Mouse (Mus musculus): ENCODE results near the gene 4930432M17Rik. TPM values are rescaled to one million over a fixed set of nuclear protein-coding genes. Genes with fewer than 3 reads are reported as not detected.

4930432M17Rik gene
- total and polyA plus RNA-seq, 2 experiments from 2014 or later = not detected

- Histone ChIP-seq H3K9ac (replicated peaks; ENCODE audit: low read length) (no peak overlapping the region), H3K4me1 (ENCODE audit: insufficient read depth, low read length) (no peaks in the 10 kb centered on the region), H3K36me3 (ENCODE audit: insufficient read depth, low read length) (no peaks in the 10 kb centered on the region), H3K9me3 (ENCODE audit: low read length) (no peaks in the 10 kb centered on the region), H3K27ac (no peak overlapping the region), H3K4me2 (ENCODE audit: low read depth, low read length) (no peak overlapping the region), H3K27me3 (ENCODE audit: insufficient read depth, low read length) (no peaks in the 10 kb centered on the region), H3K4me3 (ENCODE audit: low read length) (no peak overlapping the region)
- WGBS = 90% methylated on average over 3 of the region's 3 CpGs
- DNase-seq (ENCODE audit: low spot score) = no peak
- no peak for ATAC-seq
- TF ChIP-seq CTCF (IDR thresholded peaks at IDR 0.05; ENCODE audit: low read depth) = no peak
Observed at GRCm38 (mm10) chr3:121689697-121690096, 19.1 kb downstream of the 4930432M17Rik start.

- DNase-seq (ENCODE audit: low spot score) (no peak), ATAC-seq (no peak)
- Histone ChIP-seq H3K27me3 (ENCODE audit: insufficient read depth, low read length) (no peaks in the 10 kb centered on the region), H3K27ac (no peak overlapping the region), H3K4me2 (ENCODE audit: low read depth, low read length) (no peak overlapping the region), H3K36me3 (ENCODE audit: insufficient read depth, low read length) (no peaks in the 10 kb centered on the region), H3K4me3 (ENCODE audit: low read length) (no peak overlapping the region), H3K4me1 (ENCODE audit: insufficient read depth, low read length) (no peaks in the 10 kb centered on the region), H3K9me3 (ENCODE audit: low read length) (no peaks in the 10 kb centered on the region), H3K9ac (replicated peaks; ENCODE audit: low read length) (no peak overlapping the region)
- no peak for TF ChIP-seq CTCF (IDR thresholded peaks at IDR 0.05; ENCODE audit: low read depth)
- WGBS = 80% methylated on average over 13 of the region's 13 CpGs
Observed at GRCm38 (mm10) chr3:121693001-121693730, 22.6 kb downstream of the 4930432M17Rik start.

- Histone ChIP-seq H3K9ac (replicated peaks; ENCODE audit: low read length) (no peak overlapping the region), H3K4me2 (ENCODE audit: low read depth, low read length) (no peak overlapping the region), H3K27ac (no peak overlapping the region), H3K36me3 (ENCODE audit: insufficient read depth, low read length) (no peaks in the 10 kb centered on the region), H3K27me3 (ENCODE audit: insufficient read depth, low read length) (no peaks in the 10 kb centered on the region), H3K4me1 (ENCODE audit: insufficient read depth, low read length) (no peaks in the 10 kb centered on the region), H3K4me3 (ENCODE audit: low read length) (no peak overlapping the region), H3K9me3 (ENCODE audit: low read length) (no peaks in the 10 kb centered on the region)
- no peak for ATAC-seq
- WGBS = 89% methylated on average over 5 of the region's 5 CpGs
- TF ChIP-seq CTCF (IDR thresholded peaks at IDR 0.05; ENCODE audit: low read depth) = no peak
- DNase-seq (ENCODE audit: low spot score) = no peak
Observed at GRCm38 (mm10) chr3:121693746-121694145, 23.2 kb downstream of the 4930432M17Rik start.

- DNase-seq (ENCODE audit: low spot score) = no peak
- 76% methylated on average over 7 of the region's 7 CpGs for WGBS
- Histone ChIP-seq H3K4me1 (ENCODE audit: insufficient read depth, low read length) (peaks cover 15% of the 10 kb centered on the region; the same call in 1 of the 2 replicates), H3K4me3 (ENCODE audit: low read length) (no peak overlapping the region), H3K27ac (no peak overlapping the region), H3K4me2 (ENCODE audit: low read depth, low read length) (no peak overlapping the region), H3K27me3 (ENCODE audit: insufficient read depth, low read length) (no peaks in the 10 kb centered on the region), H3K9me3 (ENCODE audit: low read length) (no peaks in the 10 kb centered on the region), H3K36me3 (ENCODE audit: insufficient read depth, low read length) (no peaks in the 10 kb centered on the region), H3K9ac (replicated peaks; ENCODE audit: low read length) (no peak overlapping the region)
- no peak for TF ChIP-seq CTCF (IDR thresholded peaks at IDR 0.05; ENCODE audit: low read depth)
- no peak for ATAC-seq
Observed at GRCm38 (mm10) chr3:121697169-121697568, 26.6 kb downstream of the 4930432M17Rik start.

- 65% methylated on average over 4 of the region's 4 CpGs for WGBS
- no peak overlapping the region for H3K4me2 ChIP-seq (ENCODE audit: low read depth, low read length)
- no peak for ATAC-seq
- no peaks in the 10 kb centered on the region for H3K27me3 ChIP-seq (ENCODE audit: insufficient read depth, low read length)
- H3K9me3 ChIP-seq (ENCODE audit: low read length) = no peaks in the 10 kb centered on the region
- H3K4me1 ChIP-seq (ENCODE audit: insufficient read depth, low read length) = peaks cover 15% of the 10 kb centered on the region; the same call in 1 of the 2 replicates
- no peaks in the 10 kb centered on the region for H3K36me3 ChIP-seq (ENCODE audit: insufficient read depth, low read length)
- H3K27ac ChIP-seq = peak overlapping the region; percentile 84; the same call in 1 of the 2 replicates
- no peak for DNase-seq (ENCODE audit: low spot score)
- no peak overlapping the region for H3K9ac ChIP-seq (replicated peaks; ENCODE audit: low read length)
- H3K4me3 ChIP-seq (ENCODE audit: low read length) = no peak overlapping the region
- TF ChIP-seq CTCF (IDR thresholded peaks at IDR 0.05; ENCODE audit: low read depth) = no peak
Observed at GRCm38 (mm10) chr3:121699401-121699800, 28.8 kb downstream of the 4930432M17Rik start.

- Histone ChIP-seq H3K27ac (peak overlapping the region; percentile 84), H3K9me3 (ENCODE audit: low read length) (no peaks in the 10 kb centered on the region), H3K9ac (replicated peaks; ENCODE audit: low read length) (no peak overlapping the region), H3K4me3 (ENCODE audit: low read length) (no peak overlapping the region), H3K4me1 (ENCODE audit: insufficient read depth, low read length) (peaks cover 15% of the 10 kb centered on the region; the same call in 1 of the 2 replicates), H3K4me2 (ENCODE audit: low read depth, low read length) (peak overlapping the region; percentile 42), H3K27me3 (ENCODE audit: insufficient read depth, low read length) (no peaks in the 10 kb centered on the region), H3K36me3 (ENCODE audit: insufficient read depth, low read length) (no peaks in the 10 kb centered on the region)
- ATAC-seq (peak; percentile 25), DNase-seq (ENCODE audit: low spot score) (no peak)
- WGBS = 37% methylated on average over 4 of the region's 4 CpGs
- no peak for TF ChIP-seq CTCF (IDR thresholded peaks at IDR 0.05; ENCODE audit: low read depth)
Observed at GRCm38 (mm10) chr3:121699849-121700248, 29.3 kb downstream of the 4930432M17Rik start.

GRCm38 (mm10) chr3:121700364-121700952 lies 29.9 kb downstream of the 4930432M17Rik start:
- ATAC-seq (peak; percentile 94), DNase-seq (ENCODE audit: low spot score) (peak; percentile 89)
- no peaks in the 10 kb centered on the region for H3K9me3 ChIP-seq (ENCODE audit: low read length)
- H3K4me2 ChIP-seq (ENCODE audit: low read depth, low read length) = peak overlapping the region; percentile 42
- no peaks in the 10 kb centered on the region for H3K27me3 ChIP-seq (ENCODE audit: insufficient read depth, low read length)
- H3K27ac ChIP-seq = peak overlapping the region; percentile 84
- no peak for TF ChIP-seq CTCF (IDR thresholded peaks at IDR 0.05; ENCODE audit: low read depth)
- H3K4me3 ChIP-seq (ENCODE audit: low read length) = no peak overlapping the region
- H3K9ac ChIP-seq (replicated peaks; ENCODE audit: low read length) = no peak overlapping the region
- WGBS = 9% methylated on average over 8 of the region's 8 CpGs
- peaks cover 15% of the 10 kb centered on the region; the same call in 1 of the 2 replicates for H3K4me1 ChIP-seq (ENCODE audit: insufficient read depth, low read length)
- no peaks in the 10 kb centered on the region for H3K36me3 ChIP-seq (ENCODE audit: insufficient read depth, low read length)

Measured in hindbrain, postnatal 0 days (tissue).